ENCODE assay signal across 20 mouse cellular contexts in genomic region chr3:117297735-117298134, GRCm38 (mm10).
"Had no signal": no experiment of that assay in that cellular context is flagged by ENCODE, and none has a peak within 500 bp of the region (broad histone marks: within the 10 kb centered on the region; RNA-seq: fewer than 3 reads in every experiment).

No protein-coding gene starts in this region.

- H3K9me3 ChIP-seq: midbrain, embryonic 10.5 days; midbrain, embryonic 13.5 days; midbrain, embryonic 15.5 days; neural tube, embryonic 13.5 days; neural tube, embryonic 15.5 days; stomach, embryonic 15.5 days had no signal

- H3K27ac ChIP-seq: liver, embryonic 14.5 days; midbrain, embryonic 10.5 days; midbrain, embryonic 13.5 days; midbrain, embryonic 15.5 days; neural tube, embryonic 13.5 days; neural tube, embryonic 15.5 days; stomach, embryonic 15.5 days; stomach, postnatal 0 days had no signal

- H3K27me3 ChIP-seq: midbrain, embryonic 13.5 days; midbrain, embryonic 15.5 days; neural tube, embryonic 13.5 days; neural tube, embryonic 15.5 days; stomach, embryonic 15.5 days had no signal

- DNase-seq: lung, adult 18-20 months; lung, embryonic 14.5 days; lung, postnatal 10 days; lung, postnatal 4 days; retina, postnatal 1 day; right cerebral cortex, adult 18-20 months; right cerebral cortex, postnatal 25 days; right cerebral cortex, postnatal 4 days; spleen, adult 18-20 months; thymus, adult 2 months; thymus, postnatal 36 days had no signal

- H3K36me3 ChIP-seq: midbrain, embryonic 10.5 days; midbrain, embryonic 13.5 days; midbrain, embryonic 15.5 days; neural tube, embryonic 13.5 days; neural tube, embryonic 15.5 days; stomach, embryonic 15.5 days had no signal

- H3K4me1 ChIP-seq: midbrain, embryonic 10.5 days; neural tube, embryonic 13.5 days; neural tube, embryonic 15.5 days; stomach, embryonic 15.5 days had no signal

- H3K4me2 ChIP-seq: lung, embryonic 14.5 days; midbrain, embryonic 13.5 days; midbrain, embryonic 15.5 days; neural tube, embryonic 13.5 days; neural tube, embryonic 15.5 days; stomach, embryonic 15.5 days had no signal

- H3K9ac ChIP-seq: liver, embryonic 14.5 days; lung, embryonic 14.5 days; midbrain, embryonic 13.5 days; midbrain, embryonic 15.5 days; neural tube, embryonic 13.5 days; neural tube, embryonic 15.5 days; stomach, embryonic 15.5 days had no signal

- H3K4me3 ChIP-seq: midbrain, embryonic 10.5 days; midbrain, embryonic 13.5 days; midbrain, embryonic 15.5 days; myocyte; neural tube, embryonic 13.5 days; neural tube, embryonic 15.5 days; stomach, embryonic 15.5 days had no signal

- ATAC-seq: midbrain, embryonic 13.5 days; midbrain, embryonic 15.5 days had no signal
